ENCODE assay signal across 9 mouse cellular contexts in genomic region chr6:52851019-52851418, GRCm38 (mm10).
DNase-seq lines count a peak whose midpoint lies in the region; ATAC-seq lines count a peak whose summit lies in the region.
"Had no signal": no experiment of that assay in that cellular context is flagged by ENCODE, and none has a peak within 500 bp of the region (broad histone marks: within the 10 kb centered on the region; RNA-seq: fewer than 3 reads in every experiment).

No protein-coding gene starts in this region.

- DNase-seq in kidney, adult 18-20 months, result peak; percentile 77
- peak; percentile 85 for DNase-seq in forebrain, embryonic 14.5 days (ENCODE audit: low spot score)
- DNase-seq in left cerebral cortex, postnatal 25 days (ENCODE audit: low spot score in 2 of 2), result peak; percentile 36 to 58
- peak; percentile 15 for DNase-seq in telencephalon, adult 2 months (ENCODE audit: low read depth, low spot score)
- no peak for DNase-seq in urinary bladder, postnatal 10 days (ENCODE audit: low spot score)
- DNase-seq in testis, postnatal 14 days (ENCODE audit: low spot score), result no peak

- no peaks in the 10 kb centered on the region for H3K9me3 ChIP-seq in kidney, embryonic 16.5 days (ENCODE audit: low read length)
- no peaks in the 10 kb centered on the region for H3K9me3 ChIP-seq in forebrain, embryonic 14.5 days (replicated peaks; ENCODE audit: control insufficient read depth, low read length)
- no peaks in the 10 kb centered on the region for H3K9me3 ChIP-seq in heart, embryonic 16.5 days (replicated peaks; ENCODE audit: control insufficient read depth, low read length)

- no peak overlapping the region for H3K4me3 ChIP-seq in kidney, embryonic 16.5 days (ENCODE audit: low read length)
- H3K4me3 ChIP-seq in forebrain, embryonic 14.5 days (ENCODE audit: low read depth, low read length), result no peak overlapping the region
- H3K4me3 ChIP-seq in heart, embryonic 16.5 days (ENCODE audit: low read length), result peak overlapping the region; percentile 11; the same call in 1 of the 2 replicates

- intact Hi-C loops in left cerebral cortex, postnatal 25 days (cut with DNase I), result no loop called here

- ATAC-seq in kidney, embryonic 16.5 days (ENCODE audit: low FRiP score, low TSS enrichment), result no peak
- peak; percentile 75 for ATAC-seq in forebrain, embryonic 14.5 days
- ATAC-seq in heart, embryonic 16.5 days (replicated peaks; ENCODE audit: extremely low read depth, insufficient read depth, low FRiP score), result no peak; the same call in 1 of the 2 replicates

- no peaks in the 10 kb centered on the region for H3K36me3 ChIP-seq in kidney, embryonic 16.5 days (ENCODE audit: insufficient read depth, low read length)
- no peaks in the 10 kb centered on the region for H3K36me3 ChIP-seq in forebrain, embryonic 14.5 days (ENCODE audit: control insufficient read depth, insufficient read depth, low read length)
- no peaks in the 10 kb centered on the region for H3K36me3 ChIP-seq in heart, embryonic 16.5 days (ENCODE audit: control insufficient read depth, insufficient read depth)

- H3K27me3 ChIP-seq in kidney, embryonic 16.5 days (ENCODE audit: insufficient read depth, low read length), result 0 out of 2 replicates have a peak, but pooled peaks cover 3% of the 10 kb centered on the region
- H3K27me3 ChIP-seq in forebrain, embryonic 14.5 days (replicated peaks; ENCODE audit: control insufficient read depth, insufficient read depth, low read length), result peaks cover 15% of the 10 kb centered on the region; the same call in 1 of the 2 replicates
- H3K27me3 ChIP-seq in heart, embryonic 16.5 days (ENCODE audit: control insufficient read depth, insufficient read depth, low read length), result no peaks in the 10 kb centered on the region
- H3K27me3 ChIP-seq: CH12.LX had no signal

- no peak overlapping the region for H3K4me2 ChIP-seq in kidney, embryonic 16.5 days (replicated peaks; ENCODE audit: low read depth, low read length)
- H3K4me2 ChIP-seq in forebrain, embryonic 14.5 days (ENCODE audit: low read length), result 0 out of 2 replicates have a peak overlapping the region, but pooled peaks have one; percentile 2
- peak overlapping the region; percentile 54 for H3K4me2 ChIP-seq in heart, embryonic 16.5 days (ENCODE audit: low read depth, low read length)

- H3K27ac ChIP-seq in kidney, embryonic 16.5 days (ENCODE audit: low read length), result no peak overlapping the region
- peak overlapping the region; percentile 70 for H3K27ac ChIP-seq in forebrain, embryonic 14.5 days (ENCODE audit: low read depth, low read length)
- H3K27ac ChIP-seq in heart, embryonic 16.5 days (ENCODE audit: low read length), result peak overlapping the region; percentile 67

- peaks cover 17% of the 10 kb centered on the region for H3K4me1 ChIP-seq in kidney, embryonic 16.5 days (ENCODE audit: insufficient read depth, low read length)
- H3K4me1 ChIP-seq in forebrain, embryonic 14.5 days (ENCODE audit: control insufficient read depth, insufficient read depth, low read length), result peaks cover 19% of the 10 kb centered on the region
- H3K4me1 ChIP-seq in heart, embryonic 16.5 days (ENCODE audit: control insufficient read depth, insufficient read depth, low read length), result peaks cover 17% of the 10 kb centered on the region

- no peak overlapping the region for H3K9ac ChIP-seq in kidney, embryonic 16.5 days (replicated peaks; ENCODE audit: low read length)
- H3K9ac ChIP-seq in forebrain, embryonic 14.5 days (ENCODE audit: low read length), result no peak overlapping the region
- H3K9ac ChIP-seq in heart, embryonic 16.5 days (ENCODE audit: low read length), result 0 out of 2 replicates have a peak overlapping the region, but pooled peaks have one; percentile 9

- 50% methylated on average over 5 of the region's 5 CpGs for WGBS in kidney, embryonic 16.5 days
- WGBS in forebrain, embryonic 14.5 days, result 19% methylated on average over 5 of the region's 5 CpGs
- 19% methylated on average over 5 of the region's 5 CpGs for WGBS in heart, embryonic 16.5 days

Comparison
In these comparisons a context has a peak if more than half of its experiments do, and no peak if none do; other contexts are left out.
1. DNase-seq: peak in kidney, adult 18-20 months (single experiment), forebrain, embryonic 14.5 days (single experiment), left cerebral cortex, postnatal 25 days (2 of 2) and telencephalon, adult 2 months (single experiment); none in urinary bladder, postnatal 10 days (single experiment) and testis, postnatal 14 days (single experiment).